8 mouse cellular contexts compared by ENCODE assay signal in genomic region chr11:105959355-105959754, GRCm38 (mm10). TPM values are rescaled to one million over a fixed set of nuclear protein-coding genes. Genes with fewer than 3 reads are reported as not detected.
DNase-seq lines count a peak whose midpoint lies in the region; ATAC-seq and TF ChIP-seq lines count a peak whose summit lies in the region.

No protein-coding gene starts in this region.

- peak in 1 of 2 experiments; percentile 43 for DNase-seq in cerebellum, adult 2 months
- no peak for DNase-seq in cerebellum, adult 9-10 months
- peak; percentile 33 for DNase-seq in lung, embryonic 14.5 days
- no peak for DNase-seq in thymus, postnatal 10 days (ENCODE audit: low spot score in 2 of 2)
- no peak for DNase-seq in adrenal gland, postnatal 14 days

- no peak overlapping the region for H3K4me2 ChIP-seq in neural tube, embryonic 13.5 days
- H3K4me2 ChIP-seq in neural tube, embryonic 15.5 days = no peak overlapping the region
- peak overlapping the region; percentile 42 for H3K4me2 ChIP-seq in lung, embryonic 14.5 days

- ATAC-seq in neural tube, embryonic 13.5 days (ENCODE audit: low read depth) = 0 out of 2 replicates have a peak, but pooled peaks have one; percentile 43
- no peak for ATAC-seq in neural tube, embryonic 15.5 days (ENCODE audit: low FRiP score)
- no peak for ATAC-seq in lung, embryonic 14.5 days (ENCODE audit: insufficient read depth)

- H3K9me3 ChIP-seq in neural tube, embryonic 13.5 days = no peaks in the 10 kb centered on the region
- H3K9me3 ChIP-seq in neural tube, embryonic 15.5 days (replicated peaks) = no peaks in the 10 kb centered on the region
- H3K9me3 ChIP-seq in lung, embryonic 14.5 days (ENCODE audit: low read depth, low read length) = no peaks in the 10 kb centered on the region

- no peak for TF ChIP-seq CTCF in cerebellum, adult 2 months (IDR thresholded peaks at IDR 0.05; ENCODE audit: borderline replicate concordance, insufficient read depth, low read depth, low read length)
- TF ChIP-seq CTCF in lung, embryonic 14.5 days (IDR thresholded peaks at IDR 0.05; ENCODE audit: low read depth) = no peak
- TF ChIP-seq CTCF in testis, adult 2 months (IDR thresholded peaks at IDR 0.05; ENCODE audit: control insufficient read depth, insufficient read depth, insufficient replicate concordance, low read depth, low read length) = no peak

- peaks cover 4% of the 10 kb centered on the region for H3K4me1 ChIP-seq in cerebellum, adult 2 months (ENCODE audit: control insufficient read depth, insufficient read depth, low read length)
- H3K4me1 ChIP-seq in neural tube, embryonic 13.5 days (replicated peaks) = no peaks in the 10 kb centered on the region
- no peaks in the 10 kb centered on the region for H3K4me1 ChIP-seq in neural tube, embryonic 15.5 days
- H3K4me1 ChIP-seq in lung, embryonic 14.5 days (ENCODE audit: insufficient read depth) = no peaks in the 10 kb centered on the region
- peaks cover 12% of the 10 kb centered on the region for H3K4me1 ChIP-seq in testis, adult 2 months (ENCODE audit: control insufficient read depth, insufficient read depth, low read length)

- 3% methylated on average over 17 of the region's 17 CpGs for WGBS in cerebellum, adult 2 months
- WGBS in neural tube, embryonic 13.5 days = 57% methylated on average over 17 of the region's 17 CpGs
- WGBS in neural tube, embryonic 15.5 days = 44% methylated on average over 17 of the region's 17 CpGs
- WGBS in lung, embryonic 14.5 days = 8% methylated on average over 17 of the region's 17 CpGs

- no peak overlapping the region for H3K27ac ChIP-seq in cerebellum, adult 2 months (ENCODE audit: insufficient read depth, low read length)
- H3K27ac ChIP-seq in neural tube, embryonic 13.5 days (replicated peaks) = no peak overlapping the region
- H3K27ac ChIP-seq in neural tube, embryonic 15.5 days (replicated peaks) = no peak overlapping the region
- no peak overlapping the region for H3K27ac ChIP-seq in lung, embryonic 14.5 days (ENCODE audit: low read depth)
- peak overlapping the region; percentile 66 for H3K27ac ChIP-seq in testis, adult 2 months (ENCODE audit: control insufficient read depth, insufficient read depth, low read depth, low read length)

- peak overlapping the region; percentile 31 for H3K4me3 ChIP-seq in cerebellum, adult 2 months (replicated peaks; ENCODE audit: insufficient read depth, low read depth, low read length)
- no peak overlapping the region for H3K4me3 ChIP-seq in neural tube, embryonic 13.5 days
- no peak overlapping the region for H3K4me3 ChIP-seq in neural tube, embryonic 15.5 days (replicated peaks)
- H3K4me3 ChIP-seq in lung, embryonic 14.5 days (ENCODE audit: low read depth, low read length) = no peak overlapping the region
- peak overlapping the region; percentile 48 for H3K4me3 ChIP-seq in testis, adult 2 months (ENCODE audit: control insufficient read depth, low read depth, low read length)

- H3K9ac ChIP-seq in neural tube, embryonic 13.5 days = no peak overlapping the region
- no peak overlapping the region for H3K9ac ChIP-seq in neural tube, embryonic 15.5 days (replicated peaks)
- peak overlapping the region; percentile 34; the same call in 1 of the 2 replicates for H3K9ac ChIP-seq in lung, embryonic 14.5 days

- no peaks in the 10 kb centered on the region for H3K27me3 ChIP-seq in cerebellum, adult 2 months (ENCODE audit: control insufficient read depth, insufficient read depth, low read length)
- H3K27me3 ChIP-seq in neural tube, embryonic 13.5 days = no peaks in the 10 kb centered on the region
- H3K27me3 ChIP-seq in neural tube, embryonic 15.5 days (replicated peaks) = no peaks in the 10 kb centered on the region
- no peaks in the 10 kb centered on the region for H3K27me3 ChIP-seq in lung, embryonic 14.5 days (ENCODE audit: insufficient read depth, low read length)
- H3K27me3 ChIP-seq in testis, adult 2 months (ENCODE audit: control insufficient read depth, insufficient read depth, low read length) = no peaks in the 10 kb centered on the region

- no peak for TF ChIP-seq POLR2A in cerebellum, adult 2 months (IDR thresholded peaks at IDR 0.05; ENCODE audit: borderline replicate concordance, insufficient read depth, low read length)
- no peak for TF ChIP-seq POLR2A in testis, adult 2 months (IDR thresholded peaks at IDR 0.05; ENCODE audit: control insufficient read depth, low read depth, low read length)

- no peaks in the 10 kb centered on the region for H3K36me3 ChIP-seq in neural tube, embryonic 13.5 days
- H3K36me3 ChIP-seq in neural tube, embryonic 15.5 days = no peaks in the 10 kb centered on the region
- no peaks in the 10 kb centered on the region for H3K36me3 ChIP-seq in lung, embryonic 14.5 days (ENCODE audit: insufficient read depth)
- no peaks in the 10 kb centered on the region for H3K36me3 ChIP-seq in testis, adult 2 months (ENCODE audit: control insufficient read depth, insufficient read depth, low read length)

RNA-seq across cellular contexts. Expression of gene Cyb561, which starts 6.2 kb away (rescaled TPM):
- polyA plus RNA-seq in cerebellum, adult 2 months (2012; rRNA removed) = 35.5 and 37.0 TPM in 2 replicates
- 27.6 and 29.8 TPM in 2 replicates for polyA plus RNA-seq in neural tube, embryonic 13.5 days (2015; fragmentation: Nextera tagmentation; extraction: Ambion mirVana)
- 41.3 and 42.2 TPM in 2 replicates for polyA plus RNA-seq in neural tube, embryonic 15.5 days (2015; fragmentation: Nextera tagmentation; extraction: Ambion mirVana)
- polyA plus RNA-seq in lung, embryonic 14.5 days (2014; fragmentation: Nextera tagmentation; extraction: Ambion mirVana) = 26.5 and 28.3 TPM in 2 replicates
- 21.8 and 36.1 TPM in 2 replicates for polyA plus RNA-seq in testis, adult 2 months (2012; rRNA removed)
- total RNA-seq in adrenal gland, postnatal 14 days (2021) = 142 and 145 TPM in 2 replicates

RNA-seq across cellular contexts. Expression of gene Ace, which starts 8.4 kb away (rescaled TPM):
- 13.6 and 19.7 TPM in 2 replicates for polyA plus RNA-seq in cerebellum, adult 2 months (2012; rRNA removed)
- polyA plus RNA-seq in neural tube, embryonic 13.5 days (2015; fragmentation: Nextera tagmentation; extraction: Ambion mirVana) = 2.0 and 2.4 TPM in 2 replicates
- 4.1 and 4.2 TPM in 2 replicates for polyA plus RNA-seq in neural tube, embryonic 15.5 days (2015; fragmentation: Nextera tagmentation; extraction: Ambion mirVana)
- 4.8 and 5.4 TPM in 2 replicates for polyA plus RNA-seq in lung, embryonic 14.5 days (2014; fragmentation: Nextera tagmentation; extraction: Ambion mirVana)
- polyA plus RNA-seq in testis, adult 2 months (2012; rRNA removed) = 389 and 421 TPM in 2 replicates
- total RNA-seq in adrenal gland, postnatal 14 days (2021) = 12.4 and 19.5 TPM in 2 replicates

RNA-seq across cellular contexts. Expression of gene Ace3, which starts 35.1 kb away (rescaled TPM):
- not detected in 2 replicates for polyA plus RNA-seq in cerebellum, adult 2 months (2012; rRNA removed)
- not detected in 2 replicates for polyA plus RNA-seq in neural tube, embryonic 13.5 days (2015; fragmentation: Nextera tagmentation; extraction: Ambion mirVana)
- polyA plus RNA-seq in neural tube, embryonic 15.5 days (2015; fragmentation: Nextera tagmentation; extraction: Ambion mirVana) = not detected in 2 replicates
- polyA plus RNA-seq in lung, embryonic 14.5 days (2014; fragmentation: Nextera tagmentation; extraction: Ambion mirVana) = not detected in 2 replicates
- polyA plus RNA-seq in testis, adult 2 months (2012; rRNA removed) = 78.7 and 82.6 TPM in 2 replicates
- not detected in 2 replicates for total RNA-seq in adrenal gland, postnatal 14 days (2021)

RNA-seq across cellular contexts. Expression of gene Kcnh6, which starts 48.6 kb away (rescaled TPM):
- polyA plus RNA-seq in cerebellum, adult 2 months (2012; rRNA removed) = 1.3 and 1.4 TPM in 2 replicates
- 9.2 and 16.7 TPM in 2 replicates for polyA plus RNA-seq in neural tube, embryonic 13.5 days (2015; fragmentation: Nextera tagmentation; extraction: Ambion mirVana)
- 3.6 and 4.2 TPM in 2 replicates for polyA plus RNA-seq in neural tube, embryonic 15.5 days (2015; fragmentation: Nextera tagmentation; extraction: Ambion mirVana)
- 0.31 and 0.39 TPM in 2 replicates for polyA plus RNA-seq in lung, embryonic 14.5 days (2014; fragmentation: Nextera tagmentation; extraction: Ambion mirVana)
- 0.41 and 0.46 TPM in 2 replicates for polyA plus RNA-seq in testis, adult 2 months (2012; rRNA removed)
- total RNA-seq in adrenal gland, postnatal 14 days (2021) = 0.15 and 0.41 TPM in 2 replicates

Comparison
In these comparisons a context has a peak if more than half of its experiments do, and no peak if none do; other contexts are left out.
1. H3K4me3 ChIP-seq: peak in cerebellum, adult 2 months (single experiment) and testis, adult 2 months (single experiment); none in neural tube, embryonic 13.5 days (single experiment), neural tube, embryonic 15.5 days (single experiment) and lung, embryonic 14.5 days (single experiment).
2. RNA of gene Ace, which starts 8.4 kb away (polyA plus RNA-seq): 389 to 421 TPM in testis, adult 2 months; 13.6 to 19.7 TPM in cerebellum, adult 2 months, 4.8 to 5.4 TPM in lung, embryonic 14.5 days, 4.1 to 4.2 TPM in neural tube, embryonic 15.5 days and 2.0 to 2.4 TPM in neural tube, embryonic 13.5 days; every median in the first group is over 10 times any median in the second.
3. RNA of gene Ace3, which starts 35.1 kb away (polyA plus RNA-seq): 78.7 to 82.6 TPM in testis, adult 2 months; not detected in neural tube, embryonic 15.5 days, not detected in cerebellum, adult 2 months, not detected in neural tube, embryonic 13.5 days and not detected in lung, embryonic 14.5 days; every median in the first group is over 10 times any median in the second.